Mouse (Mus musculus): Measurements from ENCODE around the gene Aatk. TPM values are rescaled to one million over a fixed set of nuclear protein-coding genes. Genes with fewer than 3 reads are reported as not detected.
A peak's percentile ranks its signal among the peaks of the same experiment; 100 is the strongest.

The Aatk gene
- polyA plus RNA-seq, 1 experiment, result not detected

GRCm38 (mm10) chr11:120045341-120045740 is 1.6 kb downstream of the Aatk start:
- H3K79me2 ChIP-seq (ENCODE audit: control insufficient read depth, insufficient read depth), result no peaks in the 10 kb centered on the region
- H3K79me3 ChIP-seq (ENCODE audit: low read depth), result no peaks in the 10 kb centered on the region
- TF ChIP-seq CTCF (IDR thresholded peaks at IDR 0.05; ENCODE audit: control insufficient read depth, insufficient read depth, insufficient read length) (no peak), CEBPB (IDR thresholded peaks at IDR 0.05; ENCODE audit: low read depth) (no peak), FOSL1 (IDR thresholded peaks at IDR 0.05; ENCODE audit: insufficient read depth, low read length, poor library complexity, severe bottlenecking) (no peak), USF1 (IDR thresholded peaks at IDR 0.05; ENCODE audit: low read depth) (no peak), MAX (IDR thresholded peaks at IDR 0.05) (no peak), MYOD1 (IDR thresholded peaks at IDR 0.05; ENCODE audit: control insufficient read depth, insufficient read length, low read depth) (no peak), MYOG (IDR thresholded peaks at IDR 0.05; ENCODE audit: control insufficient read depth, extremely low read depth, insufficient read length) (no peak)
- peaks cover 52% of the 10 kb centered on the region for H3K27me3 ChIP-seq (ENCODE audit: control insufficient read depth, insufficient read depth, insufficient read length)
- H3ac ChIP-seq (ENCODE audit: control insufficient read depth, insufficient read length, low read depth), result no peak overlapping the region
- H3K36me3 ChIP-seq (ENCODE audit: control insufficient read depth, insufficient read depth), result no peaks in the 10 kb centered on the region
- H3K4me3 ChIP-seq (ENCODE audit: insufficient read depth, poor library complexity, severe bottlenecking), result no peak overlapping the region

GRCm38 (mm10) chr11:120042141-120042838 is 4.7 kb downstream of the Aatk start:
- H3K4me3 ChIP-seq (ENCODE audit: insufficient read depth, poor library complexity, severe bottlenecking), result no peak overlapping the region
- no peaks in the 10 kb centered on the region for H3K79me2 ChIP-seq (ENCODE audit: control insufficient read depth, insufficient read depth)
- H3K79me3 ChIP-seq (ENCODE audit: low read depth), result no peaks in the 10 kb centered on the region
- no peak overlapping the region for H3ac ChIP-seq (ENCODE audit: control insufficient read depth, insufficient read length, low read depth)
- H3K27me3 ChIP-seq (ENCODE audit: control insufficient read depth, insufficient read depth, insufficient read length), result peaks cover 43% of the 10 kb centered on the region
- no peaks in the 10 kb centered on the region for H3K36me3 ChIP-seq (ENCODE audit: control insufficient read depth, insufficient read depth)
- no peak for TF ChIP-seq FOSL1 (IDR thresholded peaks at IDR 0.05; ENCODE audit: insufficient read depth, low read length, poor library complexity, severe bottlenecking)
- peak; percentile 49 for TF ChIP-seq MYOD1 (IDR thresholded peaks at IDR 0.05; ENCODE audit: control insufficient read depth, insufficient read length, low read depth)

- H3K79me2 ChIP-seq (ENCODE audit: control insufficient read depth, insufficient read depth), result no peaks in the 10 kb centered on the region
- H3K36me3 ChIP-seq (ENCODE audit: control insufficient read depth, insufficient read depth), result no peaks in the 10 kb centered on the region
- no peak overlapping the region for H3K4me3 ChIP-seq (ENCODE audit: insufficient read depth, poor library complexity, severe bottlenecking)
- no peaks in the 10 kb centered on the region for H3K79me3 ChIP-seq (ENCODE audit: low read depth)
- peaks cover 41% of the 10 kb centered on the region for H3K27me3 ChIP-seq (ENCODE audit: control insufficient read depth, insufficient read depth, insufficient read length)
- TF ChIP-seq USF1 (IDR thresholded peaks at IDR 0.05; ENCODE audit: low read depth), result peak; percentile 19
- no peak for TF ChIP-seq FOSL1 (IDR thresholded peaks at IDR 0.05; ENCODE audit: insufficient read depth, low read length, poor library complexity, severe bottlenecking)
- TF ChIP-seq MYOD1 (IDR thresholded peaks at IDR 0.05; ENCODE audit: control insufficient read depth, insufficient read length, low read depth), result no peak
- no peak for TF ChIP-seq CTCF (IDR thresholded peaks at IDR 0.05; ENCODE audit: control insufficient read depth, insufficient read depth, insufficient read length)
- TF ChIP-seq CEBPB (IDR thresholded peaks at IDR 0.05; ENCODE audit: low read depth), result no peak
- no peak overlapping the region for H3ac ChIP-seq (ENCODE audit: control insufficient read depth, insufficient read length, low read depth)
Measured at GRCm38 (mm10) chr11:120041191-120042123, 5.5 kb downstream of the Aatk start.

GRCm38 (mm10) chr11:120040440-120040839 is 6.5 kb downstream of the Aatk start:
- TF ChIP-seq CEBPB (IDR thresholded peaks at IDR 0.05; ENCODE audit: low read depth), result no peak
- TF ChIP-seq CTCF (IDR thresholded peaks at IDR 0.05; ENCODE audit: control insufficient read depth, insufficient read depth, insufficient read length), result no peak
- no peaks in the 10 kb centered on the region for H3K79me2 ChIP-seq (ENCODE audit: control insufficient read depth, insufficient read depth)

GRCm38 (mm10) chr11:120039581-120039980 is 7.4 kb downstream of the Aatk start:
- Histone ChIP-seq H3K79me2 (ENCODE audit: control insufficient read depth, insufficient read depth) (no peaks in the 10 kb centered on the region), H3ac (ENCODE audit: control insufficient read depth, insufficient read length, low read depth) (no peak overlapping the region), H3K36me3 (ENCODE audit: control insufficient read depth, insufficient read depth) (no peaks in the 10 kb centered on the region), H3K79me3 (ENCODE audit: low read depth) (no peaks in the 10 kb centered on the region), H3K4me3 (ENCODE audit: insufficient read depth, poor library complexity, severe bottlenecking) (no peak overlapping the region), H3K27me3 (ENCODE audit: control insufficient read depth, insufficient read depth, insufficient read length) (peaks cover 22% of the 10 kb centered on the region)
- TF ChIP-seq MAX (IDR thresholded peaks at IDR 0.05) (no peak), MYOD1 (IDR thresholded peaks at IDR 0.05; ENCODE audit: control insufficient read depth, insufficient read length, low read depth) (no peak), CTCF (IDR thresholded peaks at IDR 0.05; ENCODE audit: control insufficient read depth, insufficient read depth, insufficient read length) (no peak), MYOG (IDR thresholded peaks at IDR 0.05; ENCODE audit: control insufficient read depth, extremely low read depth, insufficient read length) (no peak), USF1 (IDR thresholded peaks at IDR 0.05; ENCODE audit: low read depth) (no peak)

More at GRCm38 (mm10) chr11:120040440-120040839, 6.5 kb downstream of the Aatk start:
- Histone ChIP-seq H3K27me3 (ENCODE audit: control insufficient read depth, insufficient read depth, insufficient read length) (peaks cover 31% of the 10 kb centered on the region), H3K36me3 (ENCODE audit: control insufficient read depth, insufficient read depth) (no peaks in the 10 kb centered on the region), H3ac (ENCODE audit: control insufficient read depth, insufficient read length, low read depth) (no peak overlapping the region), H3K4me3 (ENCODE audit: insufficient read depth, poor library complexity, severe bottlenecking) (no peak overlapping the region), H3K79me3 (ENCODE audit: low read depth) (no peaks in the 10 kb centered on the region)

- no peak overlapping the region for H3K4me3 ChIP-seq (ENCODE audit: insufficient read depth, poor library complexity, severe bottlenecking)
- H3K79me3 ChIP-seq (ENCODE audit: low read depth), result no peaks in the 10 kb centered on the region
- H3K79me2 ChIP-seq (ENCODE audit: control insufficient read depth, insufficient read depth), result no peaks in the 10 kb centered on the region
- peaks cover 37% of the 10 kb centered on the region for H3K27me3 ChIP-seq (ENCODE audit: control insufficient read depth, insufficient read depth, insufficient read length)
- H3K36me3 ChIP-seq (ENCODE audit: control insufficient read depth, insufficient read depth), result no peaks in the 10 kb centered on the region
- H3ac ChIP-seq (ENCODE audit: control insufficient read depth, insufficient read length, low read depth), result no peak overlapping the region
- TF ChIP-seq CEBPB (IDR thresholded peaks at IDR 0.05; ENCODE audit: low read depth) (no peak), MAX (IDR thresholded peaks at IDR 0.05) (no peak), MYOD1 (IDR thresholded peaks at IDR 0.05; ENCODE audit: control insufficient read depth, insufficient read length, low read depth) (no peak), CTCF (IDR thresholded peaks at IDR 0.05; ENCODE audit: control insufficient read depth, insufficient read depth, insufficient read length) (no peak), USF1 (IDR thresholded peaks at IDR 0.05; ENCODE audit: low read depth) (no peak), FOSL1 (IDR thresholded peaks at IDR 0.05; ENCODE audit: insufficient read depth, low read length, poor library complexity, severe bottlenecking) (no peak), MYOG (IDR thresholded peaks at IDR 0.05; ENCODE audit: control insufficient read depth, extremely low read depth, insufficient read length) (no peak)
Measured at GRCm38 (mm10) chr11:120034762-120035161, 12.2 kb downstream of the Aatk start.
